Mouse (Mus musculus): ENCODE results near the gene Ngef. TPM values are rescaled to one million over a fixed set of nuclear protein-coding genes. Genes with fewer than 3 reads are reported as not detected.

Ngef gene
- total RNA-seq, 1 experiment from 2014 or later = 0.46 TPM

DNA sequence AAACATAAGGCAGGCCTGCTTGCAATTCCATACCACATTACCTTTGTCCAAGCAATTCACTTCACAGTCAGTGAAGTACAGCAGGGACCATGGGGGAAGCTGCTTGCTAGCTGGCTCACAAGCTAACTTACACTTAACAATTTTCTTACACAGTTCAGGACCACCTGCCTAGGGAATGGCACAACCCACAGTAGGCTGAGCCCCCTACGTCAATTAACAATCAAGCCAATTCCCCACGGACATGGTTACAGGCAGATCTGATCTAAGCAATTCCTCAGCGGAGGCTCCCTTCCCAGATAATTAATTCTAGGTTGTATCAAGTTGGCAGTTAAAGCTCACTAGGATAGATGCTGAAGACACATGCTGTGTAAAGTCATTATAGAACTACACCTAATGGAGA, 10.7 kb downstream of the Ngef start:
- DNase-seq = no peak

DNA sequence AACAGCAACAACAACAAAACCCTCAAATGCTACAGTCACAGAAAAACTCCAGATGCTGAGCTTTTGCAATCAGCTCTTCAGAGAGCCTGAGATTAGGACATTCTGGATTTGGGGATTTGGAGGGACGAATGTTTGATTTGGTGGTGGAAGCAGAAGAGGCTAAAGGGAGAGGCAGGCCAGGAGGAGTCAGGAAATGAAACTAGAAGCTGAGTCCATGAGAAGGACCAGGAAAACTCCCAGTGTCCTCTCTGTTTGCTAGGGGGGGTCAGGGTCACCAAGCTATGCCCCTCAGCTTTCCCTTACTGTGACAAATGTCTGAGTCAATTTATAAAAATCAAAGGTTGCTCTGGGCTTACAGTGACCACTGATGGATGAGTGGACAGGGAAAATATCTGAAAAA, 20.1 kb downstream of the Ngef start:
- DNase-seq = no peak

DNA sequence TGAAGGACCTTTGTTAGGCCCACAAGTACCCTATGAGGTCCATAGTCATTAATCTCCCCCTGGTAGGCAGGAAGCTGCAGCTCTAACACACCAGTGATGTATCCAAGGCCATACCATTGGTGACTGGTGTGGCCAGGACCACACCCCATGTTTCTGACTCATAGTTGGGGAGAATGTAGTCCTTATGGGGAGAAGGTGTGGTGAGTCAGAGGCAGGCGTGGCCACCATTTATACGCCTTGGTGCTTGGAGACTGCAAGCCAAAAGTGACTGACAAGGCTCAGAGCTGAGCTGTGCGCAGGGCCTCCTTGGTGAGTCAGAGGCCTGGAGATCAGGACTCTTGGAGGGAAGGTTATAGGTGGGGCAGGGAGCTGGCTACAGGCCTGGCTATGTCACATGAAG, 22.7 kb downstream of the Ngef start:
- DNase-seq = peak; percentile 39

DNA sequence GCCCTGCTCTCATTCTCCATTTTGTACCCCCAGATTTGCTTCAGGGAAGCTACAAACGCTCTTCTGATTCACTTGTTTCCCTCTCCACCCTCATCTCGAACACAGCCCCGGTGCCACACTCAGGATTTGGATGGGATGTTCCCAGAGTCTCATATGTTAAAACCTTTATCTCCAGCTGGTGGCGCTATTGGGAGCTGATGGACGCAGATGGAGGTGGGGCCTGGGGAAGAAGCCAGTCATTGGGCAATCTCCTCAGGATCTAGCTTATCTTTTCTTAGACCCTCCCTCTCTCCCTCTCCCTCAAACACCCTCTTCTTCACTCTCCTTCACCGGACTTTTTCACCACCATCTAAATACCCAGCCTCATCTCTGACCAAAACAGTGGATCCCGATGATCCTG, 32.1 kb downstream of the Ngef start:
- DNase-seq = peak; percentile 23

DNA sequence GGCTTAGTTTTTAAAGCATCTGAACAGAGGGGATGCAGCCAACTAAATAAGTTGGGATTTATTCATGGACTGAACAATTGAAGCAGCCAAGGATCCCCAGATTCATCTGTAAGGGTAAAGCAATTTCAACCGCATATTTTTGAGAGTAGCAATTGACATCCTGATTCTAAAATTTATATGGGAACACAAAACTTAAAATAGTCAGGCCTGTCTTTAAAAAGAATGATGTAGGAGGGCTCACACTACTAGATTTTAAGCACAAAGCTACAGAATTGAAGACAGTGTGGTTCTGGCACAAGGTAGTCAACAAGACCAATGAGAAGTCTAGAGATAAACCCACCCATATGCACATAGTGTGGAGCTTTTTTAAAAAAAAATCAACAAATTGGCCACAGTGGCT, 36.7 kb downstream of the Ngef start:
- no peak for DNase-seq

DNA sequence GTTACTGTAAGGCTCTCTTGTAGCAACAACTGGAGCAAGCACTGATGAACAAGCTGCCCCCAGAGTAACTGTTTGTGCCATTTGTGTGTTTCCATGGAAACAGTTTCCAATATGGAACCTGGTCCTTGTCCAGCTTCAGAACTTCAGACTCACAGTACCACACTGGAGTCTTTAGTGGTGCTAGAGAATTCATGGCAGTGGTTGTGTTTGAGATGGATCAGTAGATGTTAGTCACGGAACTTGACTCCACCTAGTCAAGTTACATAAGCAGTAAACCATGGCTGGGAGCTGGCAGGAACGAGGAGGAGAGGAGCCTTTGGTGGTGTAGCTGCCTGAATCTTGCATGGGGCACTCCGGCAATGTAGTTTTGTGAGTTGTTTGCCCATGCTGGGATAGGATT, 39.6 kb downstream of the Ngef start:
- DNase-seq = no peak

DNA sequence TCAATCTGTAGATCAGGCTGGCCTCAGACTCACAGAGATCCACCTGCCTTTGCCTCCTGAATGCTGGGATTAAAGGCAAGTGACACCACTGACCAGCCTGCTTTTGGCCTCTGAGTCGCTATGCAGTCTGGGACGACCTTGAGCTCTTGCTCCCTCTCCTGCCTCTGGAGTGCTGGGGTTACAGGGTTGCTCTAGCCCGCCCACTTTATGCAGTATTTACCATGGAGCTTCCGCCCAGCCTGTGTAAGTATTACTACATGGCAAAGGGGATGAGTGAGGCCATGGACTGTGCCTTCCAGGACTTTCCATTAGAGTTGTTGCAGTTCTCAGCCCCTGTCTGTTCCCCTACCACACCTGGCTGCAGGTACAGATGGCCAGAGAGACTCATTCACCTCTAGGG, 41.3 kb downstream of the Ngef start:
- DNase-seq = no peak

DNA sequence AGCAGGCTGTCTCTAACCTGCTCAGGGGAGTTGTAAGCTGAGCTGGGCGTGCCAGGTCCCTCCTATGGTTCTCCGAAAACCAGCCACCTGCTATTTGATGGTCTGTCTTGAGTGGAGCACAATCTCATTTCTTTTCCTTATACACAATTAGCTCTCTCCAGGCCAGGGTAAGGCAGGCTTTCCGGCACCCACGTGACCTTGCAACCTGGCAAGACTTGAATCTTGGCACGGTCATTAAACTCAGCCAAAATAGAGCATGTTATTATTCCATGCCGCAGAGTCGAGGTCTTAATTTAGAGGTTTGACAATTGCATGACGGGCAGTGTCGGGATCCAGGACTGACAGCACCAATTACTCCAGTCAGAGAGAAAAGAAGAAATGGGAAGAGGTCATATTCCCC, 46.5 kb downstream of the Ngef start:
- DNase-seq = no peak

DNA sequence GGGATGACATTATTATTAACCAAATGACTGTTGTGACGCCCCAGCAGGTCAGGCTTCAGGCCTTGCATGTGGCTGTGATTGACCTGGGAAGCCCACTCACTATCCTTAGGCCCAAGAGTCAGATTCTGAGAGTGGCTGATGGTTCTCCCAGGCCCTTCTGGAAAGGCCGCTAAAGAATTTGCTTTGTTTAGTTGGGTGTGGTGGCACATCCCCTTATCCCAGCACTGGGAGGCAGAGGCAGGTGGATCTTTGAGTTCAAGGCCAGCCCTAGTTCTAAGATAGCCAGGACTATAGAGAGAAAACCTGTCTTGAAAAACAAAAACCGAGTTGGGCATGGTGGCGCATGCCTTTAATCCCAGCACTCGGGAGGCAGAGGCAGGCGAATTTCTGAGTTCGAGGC, 48.6 kb downstream of the Ngef start:
- no peak for DNase-seq

DNA sequence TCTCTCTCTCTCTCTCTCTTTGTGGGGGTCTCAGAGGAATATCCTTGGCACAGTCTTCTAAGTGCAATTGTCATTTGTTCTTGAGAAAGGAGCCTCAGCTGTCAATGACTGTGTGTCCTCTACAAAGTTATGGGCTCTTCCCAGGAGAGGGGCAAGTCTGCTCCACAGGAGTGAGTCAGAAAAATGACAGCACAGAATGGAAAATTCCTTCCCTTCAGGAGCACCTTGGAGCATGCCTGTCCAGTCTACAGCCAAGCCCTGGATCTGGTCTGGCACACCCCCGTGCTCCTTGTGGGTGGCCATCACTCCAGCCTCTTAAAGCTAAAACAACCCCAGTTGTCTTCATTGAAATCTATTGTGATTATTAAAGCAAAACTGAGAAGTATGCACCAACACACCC, 52.1 kb downstream of the Ngef start:
- DNase-seq = no peak

DNA sequence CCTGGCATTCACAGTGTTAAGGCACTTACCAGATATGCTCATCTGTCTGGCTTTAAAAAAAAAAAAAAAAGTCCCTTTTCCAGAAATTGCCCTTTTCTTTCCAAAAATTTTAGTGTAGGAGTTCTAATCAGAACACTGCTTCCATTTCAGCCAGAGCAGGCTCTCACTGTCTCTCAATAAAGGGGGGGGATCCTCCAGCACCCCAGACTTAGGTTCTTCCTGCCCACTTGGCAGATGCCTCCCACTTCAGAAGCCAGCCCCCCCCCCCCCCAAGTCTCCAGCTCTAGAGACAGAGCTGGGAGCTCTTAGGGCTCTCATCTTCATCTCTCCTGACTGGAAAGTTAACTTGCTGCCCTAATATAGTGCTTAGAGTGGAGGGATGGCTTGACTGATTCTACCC, 53.2 kb downstream of the Ngef start:
- no peak for DNase-seq

DNA sequence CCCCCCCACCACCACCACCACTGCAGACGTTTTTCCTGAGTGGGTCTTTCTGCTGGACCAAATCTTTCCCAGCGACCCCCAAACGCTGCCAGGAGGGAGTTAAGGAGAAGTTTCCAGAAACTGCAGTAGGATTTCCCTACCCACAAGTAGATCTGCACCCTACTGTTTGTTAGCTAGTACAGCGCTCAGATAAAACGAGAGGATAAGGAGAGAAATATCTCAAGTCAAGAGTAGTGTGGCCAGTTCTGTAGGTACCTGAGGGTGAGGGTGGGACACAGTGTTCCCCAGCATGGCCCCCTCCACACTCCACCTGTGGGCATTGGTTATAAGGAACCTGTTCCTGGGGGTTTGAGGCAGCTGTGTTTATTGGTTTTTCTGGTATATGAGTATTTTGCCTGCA, 62.8 kb downstream of the Ngef start:
- no peak for DNase-seq

DNA sequence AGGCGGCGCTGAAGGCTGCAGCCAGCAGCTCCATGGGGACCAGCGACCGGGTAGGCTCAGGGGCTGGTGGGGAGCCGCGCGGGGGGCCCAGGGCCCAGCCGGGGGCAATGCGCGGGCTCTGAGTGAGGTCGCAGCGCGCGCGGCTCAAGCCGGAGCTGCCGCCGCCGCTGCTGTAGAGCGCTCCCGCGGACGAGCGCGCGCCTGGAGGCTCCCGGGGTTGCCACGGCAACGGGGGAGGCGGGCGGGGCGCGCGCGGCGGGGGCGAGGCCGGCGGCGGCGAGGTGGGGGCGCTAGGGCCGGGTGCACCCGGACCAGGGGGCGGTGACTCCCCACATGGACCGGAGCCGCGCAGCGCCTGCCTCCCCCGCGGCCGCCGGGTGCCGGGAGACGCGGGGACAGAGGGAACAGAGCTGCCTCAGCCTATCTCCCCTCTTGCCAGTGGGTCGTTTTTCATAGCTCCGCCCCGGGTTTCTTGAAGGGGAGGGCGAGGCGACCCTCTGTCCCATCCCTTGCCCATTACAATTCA, 63.4 kb downstream of the Ngef start:
- peak; percentile 63 for DNase-seq

DNA sequence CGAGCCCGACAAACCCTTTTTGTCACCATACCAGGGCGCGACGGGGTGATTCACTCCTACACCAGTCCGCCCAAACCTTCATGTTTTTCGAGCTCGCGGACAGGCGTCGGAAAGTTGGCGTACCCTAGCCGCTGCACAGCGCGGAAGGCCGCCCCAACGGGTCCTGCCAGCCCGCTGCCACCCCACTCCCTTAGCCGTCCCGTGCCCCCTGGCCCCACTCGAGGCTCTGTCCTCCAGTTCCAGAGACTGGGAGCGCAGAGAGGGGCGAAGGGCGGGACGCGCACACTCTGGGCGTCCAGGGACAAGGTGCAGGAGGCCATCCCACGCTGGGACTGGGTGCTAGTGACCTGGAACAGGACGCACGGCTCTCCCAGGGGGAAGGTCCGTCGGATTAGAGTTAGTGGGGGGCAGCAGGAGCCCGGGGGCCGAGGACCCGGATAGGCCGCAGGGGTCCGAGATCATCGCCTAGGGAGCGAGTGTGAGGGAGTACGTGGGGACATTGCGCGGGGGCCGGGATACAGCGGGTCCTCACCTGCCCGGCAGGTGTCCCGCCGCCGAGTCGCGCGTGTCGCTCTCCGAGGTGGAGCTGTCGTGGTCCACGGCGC, 64.0 kb downstream of the Ngef start, which contains the start of gene Neu2:
TSS of gene Neu2 (plus strand) at position 329 of the 605 bp plus-strand sequence.
- peak; percentile 32 for DNase-seq

DNA sequence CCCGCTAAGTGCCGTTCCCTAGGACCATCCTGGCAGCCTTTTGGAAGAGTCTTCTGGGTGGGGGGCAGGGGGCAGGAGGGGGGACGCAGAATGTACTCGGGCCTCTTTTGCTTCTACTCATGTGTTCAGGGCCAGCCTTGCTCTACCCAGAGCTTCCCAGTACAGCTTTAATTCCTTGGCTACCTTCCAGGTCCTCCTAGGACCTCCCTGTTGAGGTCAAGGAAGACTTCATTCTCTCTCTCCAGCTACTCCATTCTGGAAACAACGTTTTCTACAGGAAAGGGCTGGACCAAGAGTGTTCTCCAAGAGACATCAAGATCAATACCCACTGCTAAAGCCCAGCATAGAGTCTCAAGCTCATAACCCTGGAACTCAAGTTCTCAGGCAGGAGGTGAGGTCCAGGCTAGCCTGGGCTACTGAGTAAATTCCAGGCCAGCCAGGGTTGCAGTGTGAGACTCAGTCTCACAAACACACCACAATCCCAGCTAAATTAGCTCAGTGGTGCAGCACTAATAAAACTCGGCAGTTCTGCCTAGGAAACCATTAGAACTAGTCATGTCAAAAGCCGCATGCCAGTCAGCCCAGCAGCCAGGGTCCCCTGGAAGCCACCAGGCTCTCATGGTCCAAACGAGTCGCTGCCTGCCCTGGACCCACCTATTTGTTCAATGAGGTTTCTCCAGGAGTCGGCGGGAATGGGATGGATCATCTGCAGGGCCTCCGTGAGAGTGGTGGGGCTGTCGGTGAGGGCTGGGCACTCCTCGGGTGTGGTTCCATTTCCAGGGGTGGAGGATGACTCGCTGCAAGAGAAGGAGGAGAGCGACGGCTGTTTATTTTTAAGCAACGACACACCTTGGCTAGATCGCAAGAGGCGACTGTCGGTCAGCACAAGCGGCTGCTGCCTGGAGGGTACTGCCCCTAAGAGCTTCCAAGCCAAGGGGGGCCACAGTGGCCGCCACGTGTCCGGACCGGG, 64.8 kb downstream of the Ngef start:
- DNase-seq = no peak

DNA sequence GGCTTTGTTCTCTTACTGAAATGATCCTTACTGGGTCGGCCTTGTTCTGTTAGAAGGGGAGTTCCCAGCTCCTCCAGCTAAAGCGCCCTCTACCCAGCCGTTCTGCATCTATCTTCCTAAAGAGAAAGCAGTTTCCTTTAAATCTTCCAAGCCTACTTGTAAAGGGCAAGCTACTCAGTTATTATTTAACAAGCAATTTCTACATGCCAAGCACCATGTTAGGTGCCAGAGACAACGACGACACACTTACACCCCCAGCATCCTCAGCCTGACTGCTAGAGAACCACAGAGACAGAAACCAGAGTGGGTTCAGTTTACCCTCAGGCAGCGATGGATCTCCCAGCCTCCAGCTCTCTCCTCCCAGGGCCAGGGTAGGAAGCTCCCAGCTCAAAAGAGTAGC, 65.8 kb downstream of the Ngef start:
- no peak for DNase-seq

DNA sequence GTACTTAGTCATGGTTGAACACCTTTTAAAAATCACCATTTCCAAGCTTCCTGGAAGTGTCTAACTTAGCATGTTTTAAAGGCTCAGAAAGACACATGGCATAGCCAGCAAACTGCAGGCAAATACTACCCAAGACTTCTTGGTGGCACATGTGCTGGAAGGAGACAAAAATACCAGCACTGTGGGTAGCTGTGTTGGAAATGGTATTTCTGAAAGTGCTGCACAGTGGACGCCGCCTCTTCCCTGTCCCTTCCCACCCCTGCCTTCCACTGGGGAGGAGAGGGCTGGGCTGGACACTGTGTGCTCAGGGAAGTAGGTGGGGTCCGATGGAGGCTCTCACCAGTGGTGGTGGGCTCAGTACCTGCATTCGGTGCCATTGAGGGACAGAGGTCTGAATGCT, 68.1 kb downstream of the Ngef start:
- no peak for DNase-seq

DNA sequence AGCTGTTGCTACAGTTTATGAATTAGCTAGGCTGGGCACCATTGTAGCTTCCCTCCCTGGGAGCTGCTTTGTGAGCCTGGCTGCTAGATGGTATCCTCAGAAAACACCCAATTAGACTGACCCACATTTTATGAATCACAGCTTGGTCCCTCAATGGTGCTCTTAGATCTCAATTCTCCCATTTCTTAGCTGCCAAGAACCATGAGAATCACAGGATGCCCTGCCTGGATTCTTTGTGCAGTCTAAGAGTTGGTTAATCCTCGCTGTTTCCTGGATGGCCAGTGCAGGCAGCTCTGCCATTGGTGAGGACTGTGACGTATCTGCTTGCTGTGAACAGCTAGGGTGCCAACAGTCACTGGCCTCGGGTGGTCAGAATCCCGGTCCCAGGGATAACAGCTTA, 80.1 kb downstream of the Ngef start:
- no peak for DNase-seq

DNA sequence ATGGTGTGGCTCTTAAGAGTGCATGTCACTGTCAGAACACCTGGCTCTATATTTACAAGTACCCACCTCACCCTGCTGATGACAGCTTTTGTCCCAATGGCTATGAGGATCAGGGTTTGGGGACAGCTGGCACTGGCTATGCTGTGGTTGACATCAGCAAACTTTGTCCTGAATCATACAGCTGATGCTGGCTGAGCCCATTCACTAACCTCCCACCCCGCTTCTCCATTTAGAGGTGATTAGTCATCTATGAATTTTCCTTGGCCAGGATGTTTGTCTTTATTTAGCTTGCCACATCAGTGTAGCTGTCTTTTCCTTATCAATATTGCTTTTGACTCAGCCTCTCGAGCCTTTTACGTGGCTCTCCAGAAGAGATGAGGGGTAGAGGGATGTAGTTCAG, 81.4 kb downstream of the Ngef start:
- DNase-seq = no peak

DNA sequence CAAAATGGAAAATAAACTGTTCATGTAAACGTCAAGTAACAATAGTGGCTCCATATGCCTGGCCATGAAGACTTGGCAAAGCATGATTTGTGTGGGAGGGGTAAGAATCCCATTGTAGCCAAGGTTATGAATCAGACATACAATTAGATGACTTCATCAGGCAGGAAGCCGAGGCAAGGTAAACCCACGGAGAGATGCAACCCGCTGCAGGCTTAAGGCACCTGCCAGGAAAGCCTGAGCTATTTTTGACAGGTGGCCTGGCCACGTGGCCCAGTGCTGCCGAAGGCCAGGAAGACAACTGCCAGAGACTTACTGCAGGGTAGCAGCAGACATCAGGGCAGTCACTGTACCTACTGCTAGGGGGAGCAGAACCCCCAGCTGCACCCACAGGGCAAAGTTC, 87.3 kb downstream of the Ngef start:
- DNase-seq = no peak

DNA sequence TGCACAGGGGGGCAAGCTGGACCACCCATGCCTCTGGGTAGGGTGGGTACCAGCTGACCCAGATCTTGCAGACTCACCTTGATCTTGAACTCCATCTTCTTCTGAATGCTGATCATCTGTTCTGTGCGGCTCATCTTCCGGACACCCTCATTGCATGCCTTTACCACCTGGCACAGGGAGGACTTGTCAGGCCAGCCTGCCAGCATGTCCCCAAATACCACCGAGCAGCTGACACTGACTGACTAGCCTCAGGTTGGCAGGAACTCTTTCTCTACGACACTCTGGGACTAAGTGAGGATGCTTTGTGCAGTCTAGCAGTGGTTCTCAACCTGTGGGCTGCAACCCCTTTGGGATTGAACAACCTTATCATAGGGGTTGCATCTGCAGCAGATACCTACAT, 91.1 kb downstream of the Ngef start:
- no peak for DNase-seq

DNA sequence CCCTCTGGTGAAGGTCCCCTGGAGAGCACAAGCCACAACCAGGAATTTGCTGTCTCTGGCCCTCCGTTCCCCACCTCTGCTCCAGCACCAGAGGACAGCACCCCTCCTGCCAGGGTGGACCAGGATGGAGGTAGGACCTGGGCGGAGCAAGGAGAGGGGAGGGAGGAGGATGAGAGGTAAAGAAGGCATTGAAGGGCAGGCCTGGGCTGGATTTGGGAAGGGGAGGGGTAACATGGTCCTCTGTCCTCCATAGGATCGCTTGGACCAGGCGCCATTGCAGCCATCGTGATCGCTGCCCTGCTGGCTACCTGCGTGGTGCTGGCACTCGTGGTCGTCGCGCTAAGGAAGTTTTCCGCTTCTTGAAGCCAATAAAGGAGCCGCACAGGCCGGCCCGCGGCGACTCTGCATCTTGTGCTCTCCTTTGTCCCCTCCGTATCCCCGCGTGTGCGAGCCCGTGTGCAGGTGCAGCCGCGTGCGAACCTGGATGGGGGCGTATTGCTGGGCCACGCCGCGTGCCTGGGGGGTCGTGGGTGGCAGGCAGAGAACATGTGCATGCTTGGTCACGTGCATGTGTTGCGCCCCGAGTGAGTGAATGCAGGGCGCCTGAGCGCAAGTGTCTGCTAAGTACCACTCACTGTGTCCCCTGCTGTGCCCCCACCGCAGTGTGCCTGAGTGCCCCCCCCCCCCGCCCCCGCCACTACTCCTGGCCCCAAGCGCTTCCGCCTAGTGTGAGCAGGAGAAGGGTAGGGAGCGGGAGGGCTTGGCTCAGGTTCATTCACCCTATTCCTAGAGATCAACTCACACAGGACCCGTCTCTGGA, 98.4 kb downstream of the Ngef start:
- DNase-seq = no peak

DNA sequence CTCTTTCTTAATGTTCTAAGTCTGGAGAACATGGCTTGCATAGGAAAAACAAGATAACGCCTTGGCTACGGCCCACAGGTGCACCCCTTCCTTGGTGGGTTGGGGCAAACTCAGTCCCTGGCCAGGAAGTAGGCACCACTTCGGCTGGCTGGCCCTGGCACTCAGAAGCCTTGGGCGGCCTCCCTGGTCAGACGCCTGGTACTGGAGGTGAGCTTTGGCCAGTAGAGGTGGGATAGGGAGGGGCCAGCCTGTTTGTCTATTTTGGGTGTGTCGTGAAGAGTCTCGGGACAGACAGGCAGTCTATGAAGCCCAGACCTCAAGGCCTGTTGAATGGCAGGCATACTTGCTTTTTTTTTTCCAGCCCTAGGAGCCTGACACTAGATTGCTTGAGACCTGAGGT, 101.1 kb downstream of the Ngef start:
- no peak for DNase-seq

Measured in adrenal gland, postnatal 25 days (tissue).